15 mouse cellular contexts compared by ENCODE assay signal in the genomic region with DNA sequence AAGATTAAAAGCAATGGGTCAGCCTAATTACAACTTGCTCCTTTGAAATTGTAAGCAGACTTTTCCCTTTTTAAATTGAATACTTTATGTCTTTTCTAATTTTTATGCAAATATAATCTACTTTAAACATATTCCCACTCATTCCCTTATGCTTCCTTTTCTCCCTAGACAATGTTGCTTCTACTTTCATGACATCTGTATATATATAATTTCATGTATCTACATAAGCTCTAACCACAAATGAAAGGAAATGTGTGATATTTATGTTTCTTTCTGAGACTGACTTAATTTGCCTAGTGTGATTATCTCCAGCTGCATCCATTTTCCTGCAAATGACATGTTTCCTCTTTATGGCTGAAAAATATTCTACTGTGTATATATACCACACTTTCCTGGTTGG.
"Had no signal": no experiment of that assay in that cellular context is flagged by ENCODE, and none has a peak within 500 bp of the region (broad histone marks: within the 10 kb centered on the region; RNA-seq: fewer than 3 reads in every experiment).

No protein-coding gene starts in this region.

- H3K4me3 ChIP-seq: neural tube, embryonic 13.5 days; neural tube, embryonic 15.5 days; stomach, embryonic 15.5 days had no signal

- H3K4me1 ChIP-seq: neural tube, embryonic 13.5 days; neural tube, embryonic 15.5 days; stomach, embryonic 15.5 days had no signal

- H3K4me2 ChIP-seq: neural tube, embryonic 13.5 days; neural tube, embryonic 15.5 days; stomach, embryonic 15.5 days had no signal

- DNase-seq: right cerebral cortex, adult 18-20 months; right cerebral cortex, postnatal 14 days; right cerebral cortex, postnatal 25 days; right cerebral cortex, postnatal 4 days; spleen, adult 18-20 months; thymus, adult 18-20 months; thymus, adult 2 months; thymus, postnatal 14 days; thymus, postnatal 25 days; thymus, postnatal 36 days; thymus, postnatal 4 days had no signal

- H3K9me3 ChIP-seq: neural tube, embryonic 13.5 days; neural tube, embryonic 15.5 days; stomach, embryonic 15.5 days had no signal

- H3K27me3 ChIP-seq: neural tube, embryonic 13.5 days; neural tube, embryonic 15.5 days; stomach, embryonic 15.5 days had no signal

- H3K9ac ChIP-seq: neural tube, embryonic 13.5 days; neural tube, embryonic 15.5 days; stomach, embryonic 15.5 days had no signal

- H3K36me3 ChIP-seq: neural tube, embryonic 13.5 days; neural tube, embryonic 15.5 days; stomach, embryonic 15.5 days had no signal

- H3K27ac ChIP-seq: neural tube, embryonic 13.5 days; neural tube, embryonic 15.5 days; stomach, embryonic 15.5 days; stomach, postnatal 0 days had no signal
